Mouse (Mus musculus) liver, embryonic 12.5 days (tissue): ENCODE results near the gene Cpn1. TPM values are rescaled to one million over a fixed set of nuclear protein-coding genes. Genes with fewer than 3 reads are reported as not detected.

ENCODE experiments used
- ATAC-seq: fragments of 200-750 bp; cut with Nextera tagmentation; 2 replicates; pipeline ENCODE4 v1.8.0; 2017; ENCODE audit warnings: moderate number of reproducible peaks, mild to moderate bottlenecking, moderate library complexity
- H3K27ac ChIP-seq: fragments of 300-500 bp; sonication (generic); 2 replicates; pipeline ENCODE4 v1.5.1; 2016; ENCODE audit warnings: mild to moderate bottlenecking
- H3K27me3 ChIP-seq: fragments of 300-500 bp; sonication (generic); replicated peaks from 2 replicates; pipeline ENCODE4 v1.6.1; 2016; ENCODE audit warnings: mild to moderate bottlenecking, moderate library complexity
- H3K36me3 ChIP-seq: fragments of 300-500 bp; sonication (generic); 2 replicates; pipeline ENCODE4 v1.6.1; 2016; ENCODE audit warnings: mild to moderate bottlenecking, moderate library complexity
- H3K4me1 ChIP-seq: fragments of 300-500 bp; sonication (generic); 2 replicates; pipeline ENCODE4 v1.6.1; 2016
- H3K4me2 ChIP-seq: fragments of 300-500 bp; sonication (generic); 2 replicates; pipeline ENCODE4 v1.6.1; 2016; ENCODE audit warnings: mild to moderate bottlenecking, moderate library complexity
- H3K4me3 ChIP-seq: fragments of 300-500 bp; sonication (generic); 2 replicates; pipeline ENCODE4 v1.5.1; 2016; ENCODE audit warnings: mild to moderate bottlenecking, moderate library complexity
- H3K9ac ChIP-seq: fragments of 300-500 bp; sonication (generic); 2 replicates; pipeline ENCODE4 v1.6.1; 2016; ENCODE audit warnings: mild to moderate bottlenecking, moderate library complexity
- H3K9me3 ChIP-seq: fragments of 300-500 bp; sonication (generic); replicated peaks from 2 replicates; pipeline ENCODE4 v1.6.1; 2016; ENCODE audit warnings: mild to moderate bottlenecking, moderate library complexity
- WGBS: fragments of 180-500 bp; shearing (Covaris S2); methylation state at CpG from one replicate; pipeline ENCODE4 v1.1.7; 2016; ENCODE audit not compliant: insufficient replicate concordance; 5-methylcytosine and 5-hydroxymethylcytosine counted together
- polyA plus RNA-seq: library from polyadenylated mRNA; unstranded; fragments of >200 nt; fragmentation: Nextera tagmentation; extraction: Ambion mirVana; gene quantifications from 2 replicates; pipeline ENCODE4 v1.2.1, GENCODE M21; 2016

The Cpn1 gene
- polyA plus RNA-seq, 1 experiment from 2014 or later, result 45.8 TPM

DNA sequence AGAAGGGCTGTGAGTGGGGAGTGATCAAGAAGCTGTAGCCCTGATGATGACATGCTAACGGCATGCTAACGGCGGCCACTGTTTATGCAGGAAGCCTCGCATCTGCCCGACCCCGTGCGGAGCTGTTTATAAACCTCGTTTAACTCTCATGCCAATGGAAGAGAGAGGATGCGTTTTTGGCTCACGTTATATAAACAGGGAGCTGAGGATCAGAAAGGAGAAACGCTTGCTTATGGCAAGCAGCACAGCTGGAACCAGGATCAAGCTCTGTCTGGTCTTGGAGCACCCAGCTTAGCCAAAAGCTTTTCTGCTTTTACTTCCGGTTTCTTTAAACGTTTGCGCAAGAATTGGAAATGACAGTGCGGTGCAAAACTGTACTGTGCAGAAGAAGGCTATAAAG, 22.4 kb upstream of the Cpn1 start:
- H3K27ac ChIP-seq, result no peak overlapping the region
- H3K4me2 ChIP-seq, result no peak overlapping the region
- H3K9ac ChIP-seq, result no peak overlapping the region
- WGBS, result 57% methylated on average over 15 of the region's 15 CpGs
- no peaks in the 10 kb centered on the region for H3K27me3 ChIP-seq
- ATAC-seq, result no peak
- no peak overlapping the region for H3K4me3 ChIP-seq
- H3K4me1 ChIP-seq, result no peaks in the 10 kb centered on the region
- no peaks in the 10 kb centered on the region for H3K9me3 ChIP-seq
- no peaks in the 10 kb centered on the region for H3K36me3 ChIP-seq

DNA sequence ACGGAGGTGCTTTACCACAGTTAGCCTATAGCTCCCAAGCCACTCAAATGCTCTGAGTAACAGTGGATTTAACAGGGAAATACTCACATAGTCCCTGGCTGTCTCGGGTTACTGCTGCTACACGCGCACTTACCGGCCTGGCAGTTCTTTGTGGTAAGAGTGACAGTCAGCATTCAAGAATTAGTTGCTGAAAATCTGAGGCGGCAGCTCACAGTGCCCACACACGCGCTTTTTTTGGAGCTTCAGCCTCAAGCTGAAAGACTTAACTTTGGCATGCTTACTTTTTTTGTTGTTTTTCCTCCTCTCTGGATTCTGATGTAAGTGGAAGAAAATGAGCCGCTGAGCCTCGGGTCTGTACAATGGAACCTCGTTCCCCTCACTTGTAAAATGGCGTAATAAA, 20.8 kb upstream of the Cpn1 start:
- no peaks in the 10 kb centered on the region for H3K27me3 ChIP-seq
- H3K36me3 ChIP-seq, result no peaks in the 10 kb centered on the region
- no peak overlapping the region for H3K4me3 ChIP-seq
- H3K4me2 ChIP-seq, result no peak overlapping the region
- no peak overlapping the region for H3K9ac ChIP-seq
- no peak overlapping the region for H3K27ac ChIP-seq
- H3K9me3 ChIP-seq, result no peaks in the 10 kb centered on the region
- no peaks in the 10 kb centered on the region for H3K4me1 ChIP-seq
- WGBS, result 68% methylated on average over 12 of the region's 12 CpGs
- no peak for ATAC-seq

DNA sequence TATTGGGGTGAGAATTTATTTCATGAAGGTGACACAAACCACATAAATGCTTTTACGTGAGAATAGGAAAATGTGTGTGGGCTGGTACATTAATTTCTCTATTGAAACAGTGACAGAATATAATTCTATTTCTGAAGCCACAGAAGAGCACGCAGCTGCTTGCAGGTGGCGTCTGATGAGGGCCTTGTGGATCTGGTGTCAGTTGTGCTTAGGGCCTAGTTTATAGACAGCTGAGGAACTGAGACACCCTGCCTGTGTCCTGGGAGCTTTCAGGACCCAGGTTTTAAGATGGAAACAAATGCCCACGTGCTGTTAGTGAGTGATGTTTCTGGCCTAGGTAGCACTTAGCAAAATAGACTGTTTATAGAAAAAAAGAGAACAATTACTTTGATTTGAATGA, 18.7 kb upstream of the Cpn1 start:
- no peak for ATAC-seq
- Histone ChIP-seq H3K36me3 (no peaks in the 10 kb centered on the region), H3K9ac (no peak overlapping the region), H3K4me3 (no peak overlapping the region), H3K4me2 (no peak overlapping the region), H3K27me3 (0 out of 2 replicates have a peak, but pooled peaks cover 5% of the 10 kb centered on the region), H3K4me1 (no peaks in the 10 kb centered on the region), H3K27ac (no peak overlapping the region), H3K9me3 (no peaks in the 10 kb centered on the region)
- WGBS, result 57% methylated on average over 4 of the region's 4 CpGs

DNA sequence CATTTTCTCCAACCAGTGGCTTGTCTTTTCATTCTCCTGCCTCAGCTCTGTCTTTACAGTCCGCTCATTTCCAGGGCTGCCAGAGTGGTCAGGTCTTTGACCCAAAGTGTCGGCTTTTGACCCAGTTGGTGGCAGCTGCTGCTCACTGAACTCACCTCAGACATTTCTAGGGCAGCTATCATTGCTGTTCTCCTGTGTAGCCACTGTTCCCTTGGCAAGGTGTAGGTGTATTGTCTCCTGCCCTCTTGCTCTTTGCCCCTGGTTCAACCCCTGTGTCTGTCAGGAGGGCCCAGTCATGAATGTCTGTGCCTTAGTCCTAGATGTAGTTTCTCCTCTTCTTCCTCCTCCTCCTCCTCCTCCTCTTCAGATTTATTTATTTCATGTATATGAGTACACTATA, 17.9 kb upstream of the Cpn1 start:
- H3K4me3 ChIP-seq, result no peak overlapping the region
- H3K9ac ChIP-seq, result no peak overlapping the region
- H3K9me3 ChIP-seq, result no peaks in the 10 kb centered on the region
- no peak overlapping the region for H3K27ac ChIP-seq
- H3K27me3 ChIP-seq, result 0 out of 2 replicates have a peak, but pooled peaks cover 5% of the 10 kb centered on the region
- no peaks in the 10 kb centered on the region for H3K4me1 ChIP-seq
- no peak overlapping the region for H3K4me2 ChIP-seq
- 76% methylated on average over 2 of the region's 2 CpGs for WGBS
- H3K36me3 ChIP-seq, result no peaks in the 10 kb centered on the region
- no peak for ATAC-seq

DNA sequence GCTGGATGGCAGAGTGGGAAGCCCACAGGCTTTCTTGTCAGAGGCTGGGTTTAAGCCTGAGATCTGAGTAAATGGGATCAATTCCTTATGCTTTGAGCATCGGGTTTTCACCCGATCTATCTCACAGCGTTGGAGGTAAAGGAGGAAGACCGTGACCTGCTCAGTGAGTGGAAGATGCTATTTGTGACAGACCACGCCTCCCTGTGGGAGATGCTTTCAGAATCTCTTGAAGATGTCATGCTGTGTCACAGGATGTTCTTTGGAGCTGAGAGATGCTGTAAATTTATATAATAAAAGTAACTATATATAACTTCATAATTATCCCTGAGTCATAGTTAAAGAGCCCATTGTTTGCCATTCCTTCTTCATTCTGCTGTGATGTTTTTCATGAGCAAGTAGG, 14.4 kb upstream of the Cpn1 start:
- 0 out of 2 replicates have a peak, but pooled peaks cover 6% of the 10 kb centered on the region for H3K4me1 ChIP-seq
- no peak for ATAC-seq
- H3K4me3 ChIP-seq, result no peak overlapping the region
- 0 out of 2 replicates have a peak, but pooled peaks cover 5% of the 10 kb centered on the region for H3K27me3 ChIP-seq
- WGBS, result 62% methylated on average over 5 of the region's 5 CpGs
- no peak overlapping the region for H3K9ac ChIP-seq
- H3K4me2 ChIP-seq, result no peak overlapping the region
- H3K27ac ChIP-seq, result no peak overlapping the region
- no peaks in the 10 kb centered on the region for H3K9me3 ChIP-seq
- no peaks in the 10 kb centered on the region for H3K36me3 ChIP-seq

DNA sequence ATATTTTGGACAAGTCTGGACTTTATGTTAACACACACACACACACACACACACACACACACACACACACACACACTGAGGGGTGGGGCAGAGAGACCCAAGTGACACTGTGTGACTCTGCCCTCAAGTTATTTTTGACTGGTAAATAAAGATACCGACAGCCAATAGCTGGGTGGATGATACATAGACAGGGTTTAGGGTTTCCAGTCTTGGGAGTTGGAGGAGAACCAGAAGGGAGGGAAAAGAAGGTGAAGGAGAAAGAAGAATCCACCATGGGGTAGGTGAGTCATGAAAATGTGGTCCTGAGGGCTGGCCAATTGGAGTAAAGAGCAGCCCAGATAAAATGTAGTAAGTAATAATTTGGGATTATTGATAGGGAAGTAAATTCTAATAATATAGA, 13.7 kb upstream of the Cpn1 start:
- Histone ChIP-seq H3K27ac (no peak overlapping the region), H3K9me3 (no peaks in the 10 kb centered on the region), H3K36me3 (no peaks in the 10 kb centered on the region), H3K4me1 (0 out of 2 replicates have a peak, but pooled peaks cover 6% of the 10 kb centered on the region), H3K4me2 (no peak overlapping the region), H3K27me3 (0 out of 2 replicates have a peak, but pooled peaks cover 5% of the 10 kb centered on the region), H3K9ac (no peak overlapping the region), H3K4me3 (no peak overlapping the region)
- ATAC-seq, result no peak
- 68% methylated on average over 1 of the region's 1 CpGs for WGBS

DNA sequence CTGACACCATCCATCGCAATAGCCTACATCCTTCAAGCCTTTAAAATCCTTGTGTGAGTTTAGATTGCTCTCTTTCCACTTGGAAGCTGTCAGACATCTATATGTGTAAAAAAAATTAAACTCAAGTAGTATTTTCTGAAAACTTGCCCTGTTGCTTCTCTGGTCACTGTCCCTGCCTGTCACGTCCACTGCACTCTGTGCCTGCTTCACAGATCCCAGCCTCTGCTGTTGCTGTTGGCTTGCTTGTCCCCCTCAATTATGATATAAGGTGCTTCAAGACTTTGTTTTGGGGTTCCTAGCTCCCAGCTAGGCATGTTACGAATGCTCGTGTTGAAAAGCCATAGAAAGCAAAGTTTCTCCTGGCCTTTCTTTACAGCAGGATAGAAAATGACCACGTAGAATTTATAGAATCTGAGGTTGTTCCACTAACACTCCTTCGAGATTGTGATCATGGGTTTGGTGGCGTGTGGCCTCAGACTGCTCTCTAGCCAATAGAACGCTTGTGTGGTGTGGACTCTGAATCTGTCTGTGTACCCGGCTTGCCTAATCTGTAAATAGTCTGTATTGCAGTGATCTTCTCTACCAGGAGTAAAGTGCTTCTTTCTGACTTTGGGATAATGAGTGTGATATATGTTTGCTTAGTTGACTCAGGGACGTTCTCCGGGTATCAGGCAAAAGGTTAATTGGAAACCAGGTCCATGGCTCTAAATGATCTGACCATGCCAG, 12.6 kb upstream of the Cpn1 start:
- Histone ChIP-seq H3K4me2 (no peak overlapping the region), H3K36me3 (no peaks in the 10 kb centered on the region), H3K27ac (peak overlapping the region; percentile 58), H3K9me3 (no peaks in the 10 kb centered on the region), H3K4me3 (no peak overlapping the region), H3K4me1 (0 out of 2 replicates have a peak, but pooled peaks cover 6% of the 10 kb centered on the region), H3K9ac (no peak overlapping the region), H3K27me3 (0 out of 2 replicates have a peak, but pooled peaks cover 5% of the 10 kb centered on the region)
- peak; percentile 47; the same call in 1 of the 2 replicates for ATAC-seq
- 61% methylated on average over 11 of the region's 11 CpGs for WGBS

DNA sequence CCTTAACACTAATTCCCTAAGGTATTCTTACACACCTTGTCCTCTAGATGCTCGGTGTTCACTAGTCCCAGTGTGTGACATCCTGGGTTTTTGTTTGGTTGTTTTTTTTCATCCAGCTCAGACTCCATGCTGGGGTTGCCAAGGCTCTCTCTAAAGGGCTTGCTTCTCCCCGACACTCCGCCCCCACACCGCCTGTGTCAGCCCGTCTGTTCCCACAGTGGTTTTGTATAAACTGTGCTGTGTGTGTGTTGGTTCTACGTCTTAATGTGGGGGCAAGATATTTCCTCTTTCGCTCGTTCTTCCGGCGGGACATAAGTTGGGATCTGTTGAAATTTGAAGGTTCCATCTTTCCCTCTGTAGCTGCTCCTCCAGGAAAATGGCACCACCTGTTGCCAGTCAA, 11.7 kb upstream of the Cpn1 start:
- no peak overlapping the region for H3K9ac ChIP-seq
- no peak overlapping the region for H3K4me2 ChIP-seq
- H3K36me3 ChIP-seq, result no peaks in the 10 kb centered on the region
- no peak overlapping the region for H3K4me3 ChIP-seq
- H3K27ac ChIP-seq, result no peak overlapping the region; the same call in 1 of the 2 replicates
- no peak for ATAC-seq
- no peaks in the 10 kb centered on the region for H3K9me3 ChIP-seq
- WGBS, result 69% methylated on average over 10 of the region's 10 CpGs
- 0 out of 2 replicates have a peak, but pooled peaks cover 5% of the 10 kb centered on the region for H3K27me3 ChIP-seq
- H3K4me1 ChIP-seq, result 0 out of 2 replicates have a peak, but pooled peaks cover 6% of the 10 kb centered on the region

DNA sequence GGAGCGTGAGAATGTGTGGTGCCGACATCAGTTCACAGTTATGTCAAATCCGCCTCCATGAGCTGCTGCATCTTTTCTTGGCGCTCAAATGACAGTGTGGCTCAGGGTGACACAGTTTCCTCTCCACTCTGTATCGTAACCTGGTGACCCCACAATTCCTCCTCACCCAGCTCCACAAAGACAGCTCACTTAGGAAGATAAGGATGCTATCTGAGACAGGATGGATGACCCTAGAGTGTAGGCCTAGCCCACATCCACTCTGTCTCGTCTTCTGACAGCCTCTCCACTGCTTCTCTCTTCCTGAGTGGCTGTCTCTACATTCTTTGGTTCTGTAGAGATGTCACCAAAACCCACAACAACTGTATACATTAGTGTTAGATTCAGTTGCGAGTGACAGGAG, 9.1 kb upstream of the Cpn1 start:
- 0 out of 2 replicates have a peak, but pooled peaks cover 6% of the 10 kb centered on the region for H3K4me1 ChIP-seq
- no peak overlapping the region for H3K27ac ChIP-seq
- H3K9ac ChIP-seq, result no peak overlapping the region
- no peaks in the 10 kb centered on the region for H3K27me3 ChIP-seq
- H3K36me3 ChIP-seq, result no peaks in the 10 kb centered on the region
- no peak for ATAC-seq
- WGBS, result 55% methylated on average over 7 of the region's 7 CpGs
- no peak overlapping the region for H3K4me2 ChIP-seq
- no peaks in the 10 kb centered on the region for H3K9me3 ChIP-seq
- H3K4me3 ChIP-seq, result no peak overlapping the region

DNA sequence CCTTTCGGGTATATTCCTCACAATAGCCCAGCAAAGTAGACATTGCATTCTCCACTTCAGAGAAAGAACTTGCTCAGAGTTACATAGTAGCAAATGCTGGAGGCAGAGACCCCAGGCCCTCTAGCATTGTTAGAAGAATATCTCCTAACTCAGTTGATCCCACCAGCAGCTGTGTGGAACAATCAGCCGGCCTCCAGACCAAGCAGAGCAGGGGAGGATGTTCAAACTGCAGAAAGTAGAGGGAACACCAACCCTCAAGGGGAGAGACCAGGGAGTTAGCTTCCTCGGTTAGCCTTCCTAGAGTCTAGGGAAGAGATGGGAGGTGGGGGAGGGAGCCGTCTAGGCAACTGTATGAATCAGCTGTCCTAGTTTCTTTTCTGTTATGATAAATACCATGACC, 6.1 kb upstream of the Cpn1 start:
- H3K9ac ChIP-seq, result no peak overlapping the region
- no peak overlapping the region for H3K4me3 ChIP-seq
- 55% methylated on average over 4 of the region's 4 CpGs for WGBS
- no peak overlapping the region for H3K4me2 ChIP-seq
- no peak overlapping the region for H3K27ac ChIP-seq
- H3K4me1 ChIP-seq, result no peaks in the 10 kb centered on the region
- H3K9me3 ChIP-seq, result no peaks in the 10 kb centered on the region
- no peaks in the 10 kb centered on the region for H3K36me3 ChIP-seq
- H3K27me3 ChIP-seq, result no peaks in the 10 kb centered on the region
- no peak for ATAC-seq

DNA sequence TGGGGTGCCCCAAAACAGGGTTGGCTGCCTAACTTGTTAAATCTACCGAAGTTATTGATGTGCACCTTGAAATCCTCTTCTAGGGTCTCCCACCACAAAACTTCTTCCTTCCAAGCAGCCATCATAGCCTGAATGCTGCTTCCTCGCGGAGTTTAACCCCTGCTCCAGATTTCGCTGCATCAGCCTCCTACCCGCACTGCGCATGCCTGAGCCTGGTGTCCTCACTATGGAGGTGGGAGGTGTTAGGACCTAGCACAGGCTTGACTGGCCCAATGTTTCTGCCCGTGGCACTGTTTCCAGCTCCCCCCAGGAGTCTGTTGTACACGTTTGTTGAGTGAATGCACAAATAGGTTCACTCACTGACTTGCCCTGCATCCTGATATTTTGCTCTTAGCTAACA, 4.0 kb upstream of the Cpn1 start:
- no peak overlapping the region for H3K9ac ChIP-seq
- H3K27me3 ChIP-seq, result peaks cover 15% of the 10 kb centered on the region
- H3K4me2 ChIP-seq, result no peak overlapping the region
- no peak overlapping the region for H3K4me3 ChIP-seq
- no peaks in the 10 kb centered on the region for H3K9me3 ChIP-seq
- H3K36me3 ChIP-seq, result no peaks in the 10 kb centered on the region
- H3K27ac ChIP-seq, result no peak overlapping the region
- WGBS, result 70% methylated on average over 8 of the region's 8 CpGs
- ATAC-seq, result no peak
- no peaks in the 10 kb centered on the region for H3K4me1 ChIP-seq

DNA sequence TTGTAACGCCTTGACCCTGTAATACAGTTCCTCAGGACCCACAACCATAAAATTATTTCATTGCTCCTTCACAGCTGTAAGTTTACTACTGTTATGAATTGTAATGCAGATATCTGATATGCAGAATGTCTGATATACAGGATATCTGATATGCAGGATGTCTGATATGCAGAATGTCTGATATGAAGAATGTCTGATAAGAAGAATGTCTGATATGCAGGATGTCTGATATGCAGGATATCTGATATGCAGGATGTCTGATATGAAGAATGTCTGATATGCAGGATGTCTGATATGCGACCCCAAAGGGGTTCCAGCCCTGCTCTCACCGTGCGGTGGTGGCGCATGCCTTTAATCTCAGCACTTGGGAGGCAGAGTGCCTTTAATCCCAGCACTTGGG, 4.4 kb downstream of the Cpn1 start:
- Histone ChIP-seq H3K36me3 (peaks cover 5% of the 10 kb centered on the region; the same call in 1 of the 2 replicates), H3K27me3 (peaks cover 20% of the 10 kb centered on the region), H3K4me2 (no peak overlapping the region), H3K4me1 (0 out of 2 replicates have a peak, but pooled peaks cover 1% of the 10 kb centered on the region), H3K4me3 (no peak overlapping the region), H3K9ac (no peak overlapping the region), H3K27ac (no peak overlapping the region), H3K9me3 (no peaks in the 10 kb centered on the region)
- WGBS, result 71% methylated on average over 5 of the region's 5 CpGs
- ATAC-seq, result no peak
